Mouse (Mus musculus) retina, adult 2 months (tissue): ENCODE measurements around the gene Elmo1.

Source experiments
- DNase-seq: peaks from one replicate; pipeline ENCODE4 v3.0.0-alpha.2; 2012; ENCODE audit warnings: low read depth, low spot score

The Elmo1 gene

GRCm38 (mm10) chr13:20372335-20372734, 281.9 kb downstream of the Elmo1 start:
- DNase-seq, result no peak

GRCm38 (mm10) chr13:20378869-20379268, 288.5 kb downstream of the Elmo1 start:
- no peak for DNase-seq

GRCm38 (mm10) chr13:20383875-20384274, 293.5 kb downstream of the Elmo1 start:
- DNase-seq, result no peak

- no peak for DNase-seq
Observed at GRCm38 (mm10) chr13:20384846-20385245, 294.4 kb downstream of the Elmo1 start.

GRCm38 (mm10) chr13:20385423-20385822, 295.0 kb downstream of the Elmo1 start:
- DNase-seq, result no peak

GRCm38 (mm10) chr13:20386462-20387141, 296.2 kb downstream of the Elmo1 start:
- DNase-seq, result no peak

- DNase-seq, result no peak
Observed at GRCm38 (mm10) chr13:20392824-20393598, 302.6 kb downstream of the Elmo1 start.

GRCm38 (mm10) chr13:20397744-20398143, 307.3 kb downstream of the Elmo1 start:
- no peak for DNase-seq

- DNase-seq, result no peak
Observed at GRCm38 (mm10) chr13:20398311-20398710, 307.9 kb downstream of the Elmo1 start.

- DNase-seq, result no peak
Observed at GRCm38 (mm10) chr13:20404530-20404929, 314.1 kb downstream of the Elmo1 start.

GRCm38 (mm10) chr13:20406470-20407213, 316.2 kb downstream of the Elmo1 start:
- no peak for DNase-seq

- no peak for DNase-seq
Observed at GRCm38 (mm10) chr13:20410306-20411101, 320.1 kb downstream of the Elmo1 start.

- DNase-seq, result no peak
Observed at GRCm38 (mm10) chr13:20416691-20417660, 326.6 kb downstream of the Elmo1 start.

GRCm38 (mm10) chr13:20430998-20431397, 340.6 kb downstream of the Elmo1 start:
- no peak for DNase-seq

- no peak for DNase-seq
Observed at GRCm38 (mm10) chr13:20433221-20433858, 342.9 kb downstream of the Elmo1 start.

GRCm38 (mm10) chr13:20434071-20434470, 343.7 kb downstream of the Elmo1 start:
- no peak for DNase-seq

- no peak for DNase-seq
Observed at GRCm38 (mm10) chr13:20439488-20439887, 349.1 kb downstream of the Elmo1 start.

GRCm38 (mm10) chr13:20450831-20451353, 360.5 kb downstream of the Elmo1 start:
- no peak for DNase-seq

- DNase-seq, result no peak
Observed at GRCm38 (mm10) chr13:20454357-20454756, 364.0 kb downstream of the Elmo1 start.

GRCm38 (mm10) chr13:20460096-20460495, 369.7 kb downstream of the Elmo1 start:
- DNase-seq, result no peak
